Mouse (Mus musculus) hematopoietic stem cell, adult 5-6 weeks (primary cell): ENCODE results near the gene Olfr398. TPM values are rescaled to one million over a fixed set of nuclear protein-coding genes. Genes with fewer than 3 reads are reported as not detected.

Experiments
- ATAC-seq, 2 experiments: fragments of 125-278 bp in 1 of 2; replicated peaks in 1 of 2; 2 replicates each; pipeline ENCODE4 v1.8.0; 2016 to 2017; ENCODE audit warnings: inconsistent platforms in 2 of 2, mild to moderate bottlenecking in 2 of 2, moderate number of reproducible peaks in 2 of 2, low read depth in 1 of 2, moderate TSS enrichment in 1 of 2; ENCODE audit not compliant: low FRiP score in 2 of 2, poor library complexity in 2 of 2, severe bottlenecking in 2 of 2, insufficient read depth in 1 of 2, low TSS enrichment in 1 of 2
- total RNA-seq: library from RNA; stranded (forward); fragments of 172-1452, 232-1000 nt; gene quantifications from 2 replicates; pipeline ENCODE4 v1.2.3, GENCODE M21; 2017

The Olfr398 gene
- not detected in 2 replicates for total RNA-seq

DNA sequence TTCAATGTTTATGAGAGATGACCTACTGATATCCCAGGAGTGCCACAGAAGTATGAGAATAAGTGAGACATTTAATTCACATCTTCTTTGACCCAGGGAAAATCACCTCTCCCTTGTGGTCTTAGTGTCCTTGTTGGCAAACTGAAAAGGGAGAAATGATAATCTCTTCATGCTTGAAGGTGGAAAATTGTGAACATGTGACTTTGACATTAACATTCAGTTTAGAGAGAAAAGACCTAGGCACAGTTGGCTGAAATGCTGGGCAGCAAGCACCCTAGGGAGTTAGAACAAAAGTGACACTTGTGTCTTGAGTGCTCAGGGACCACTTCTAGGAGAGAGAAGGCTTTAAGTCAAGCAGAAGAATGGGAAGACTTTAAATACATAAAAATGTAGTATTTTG is at the start of gene Olfr398:
Gene Olfr398 (minus strand): TSS at position 101 of the 400 bp plus-strand sequence.
- no peak for ATAC-seq

DNA sequence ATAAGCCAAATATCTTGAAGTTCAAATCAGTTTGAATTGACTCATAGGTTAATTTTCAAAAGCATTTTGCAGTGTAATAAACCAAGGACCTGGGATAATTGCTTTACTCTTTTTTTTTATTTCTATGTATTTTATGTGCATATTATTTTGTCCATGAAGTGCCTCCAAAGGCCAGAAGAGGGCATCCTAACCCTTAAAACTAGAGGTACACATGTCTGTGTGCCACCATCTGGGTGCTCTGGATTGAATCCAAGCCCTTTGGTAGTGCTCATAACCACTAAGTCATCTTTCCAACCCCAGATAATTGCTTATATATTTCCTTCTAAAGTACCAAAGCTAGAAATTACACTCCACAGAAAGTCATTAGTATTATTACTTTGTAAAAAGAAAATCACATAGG is 2.9 kb upstream of the Olfr398 start:
- no peak for ATAC-seq

DNA sequence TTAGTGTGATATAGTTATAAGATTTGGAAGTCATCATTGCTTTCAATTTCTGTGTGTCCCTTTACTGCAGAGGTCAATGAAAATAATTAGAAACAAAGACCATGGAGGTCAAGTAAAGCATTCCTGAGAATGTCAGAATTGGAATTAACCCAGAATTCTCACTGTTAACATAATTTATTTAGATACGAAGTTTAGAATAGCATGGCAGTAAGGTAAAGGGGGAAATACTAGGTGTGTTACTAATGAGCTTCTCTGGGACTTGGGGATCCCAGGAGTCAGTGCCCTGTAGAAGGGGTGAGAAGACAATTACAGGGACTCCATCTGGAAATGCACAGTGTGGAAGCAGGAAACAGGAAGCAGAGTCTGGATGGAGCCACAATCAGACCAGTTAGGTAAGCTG is 29.7 kb downstream of the Olfr398 start, which contains the start of gene Olfr397:
Gene Olfr397 (plus strand): TSS at position 301 of the 400 bp plus-strand sequence.
- no peak for ATAC-seq

DNA sequence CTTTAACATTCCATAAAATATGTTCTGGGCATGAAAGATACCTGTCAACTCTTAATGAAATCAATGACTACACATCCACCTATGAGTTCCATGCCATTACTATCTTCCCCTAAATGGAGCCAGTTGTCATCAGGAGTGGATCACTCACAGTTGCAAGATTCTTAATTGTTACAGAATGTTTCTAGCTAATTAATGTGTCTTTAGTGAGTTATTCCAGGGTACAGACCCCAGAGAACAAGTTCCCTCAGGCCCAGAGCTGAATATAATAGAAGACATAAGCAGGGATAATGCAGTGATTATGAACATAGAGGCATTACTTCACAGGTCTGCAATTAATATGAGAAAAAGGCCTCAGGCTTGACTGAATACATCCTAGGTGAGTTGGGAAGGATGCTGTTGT is 53.8 kb downstream of the Olfr398 start, which contains the start of gene Olfr23:
Gene Olfr23 (plus strand): TSS at position 301 of the 400 bp plus-strand sequence.
- no peak for ATAC-seq

Other genes with a start within 250 kb of the Olfr398 start
- not detected in 2 replicates for gene Olfr389, start 209.7 kb downstream of the Olfr398 start, total RNA-seq
- not detected in 2 replicates for gene Olfr390, start 207.4 kb downstream of the Olfr398 start, total RNA-seq
- not detected in 2 replicates for gene Olfr391-ps, start 187.4 kb downstream of the Olfr398 start, total RNA-seq
- gene Olfr392, start 173.4 kb downstream of the Olfr398 start, total RNA-seq: not detected in 2 replicates
- not detected in 2 replicates for gene Olfr393, start 139.0 kb downstream of the Olfr398 start, total RNA-seq
- not detected in 2 replicates for gene Olfr394, start 99.6 kb downstream of the Olfr398 start, total RNA-seq
- not detected in 2 replicates for gene Olfr395, start 81.1 kb downstream of the Olfr398 start, total RNA-seq
- not detected in 2 replicates for gene Olfr23, start 53.7 kb downstream of the Olfr398 start, total RNA-seq
- not detected in 2 replicates for gene Olfr397, start 29.6 kb downstream of the Olfr398 start, total RNA-seq
- gene Olfr139, start 66.1 kb upstream of the Olfr398 start, total RNA-seq: not detected in 2 replicates
- gene Olfr399, start 66.2 kb upstream of the Olfr398 start, total RNA-seq: not detected in 2 replicates
- not detected in 2 replicates for gene Zfp616, start 79.5 kb upstream of the Olfr398 start, total RNA-seq
- gene Olfr401, start 123.3 kb upstream of the Olfr398 start, total RNA-seq: not detected in 2 replicates
- not detected in 2 replicates for gene Olfr402, start 163.1 kb upstream of the Olfr398 start, total RNA-seq
- not detected in 2 replicates for gene Olfr403, start 195.8 kb upstream of the Olfr398 start, total RNA-seq
- not detected in 2 replicates for gene Olfr43, start 221.0 kb upstream of the Olfr398 start, total RNA-seq